Mouse (Mus musculus) heart, embryonic 12.5 days (tissue): Measurements from ENCODE around the gene Ppp1r11. TPM values are rescaled to one million over a fixed set of nuclear protein-coding genes. Genes with fewer than 3 reads are reported as not detected.

Experiments used
- ATAC-seq: fragments of 200-750 bp; cut with Nextera tagmentation; 2 replicates; pipeline ENCODE4 v1.8.0; 2017; ENCODE audit warnings: moderate TSS enrichment, moderate library complexity; ENCODE audit not compliant: insufficient number of reproducible peaks, low FRiP score
- H3K27ac ChIP-seq: fragments of 300-500 bp; sonication (generic); 2 replicates; pipeline ENCODE4 v1.5.1; 2016; ENCODE audit warnings: mild to moderate bottlenecking, moderate library complexity; ENCODE audit not compliant: poor library complexity, severe bottlenecking
- H3K27me3 ChIP-seq: fragments of 300-500 bp; sonication (generic); replicated peaks from 2 replicates; pipeline ENCODE4 v1.6.1; 2016; ENCODE audit warnings: mild to moderate bottlenecking, moderate library complexity
- H3K36me3 ChIP-seq: fragments of 300-500 bp; sonication (generic); 2 replicates; pipeline ENCODE4 v1.6.1; 2016; ENCODE audit warnings: mild to moderate bottlenecking, moderate library complexity
- H3K4me1 ChIP-seq: fragments of 300-500 bp; sonication (generic); replicated peaks from 2 replicates; pipeline ENCODE4 v1.6.1; 2016; ENCODE audit warnings: mild to moderate bottlenecking
- H3K4me2 ChIP-seq: fragments of 300-500 bp; sonication (generic); 2 replicates; pipeline ENCODE4 v1.6.1; 2016; ENCODE audit warnings: mild to moderate bottlenecking, moderate library complexity
- H3K4me3 ChIP-seq: fragments of 300-500 bp; sonication (generic); 2 replicates; pipeline ENCODE4 v1.5.1; 2016; ENCODE audit warnings: mild to moderate bottlenecking
- H3K9ac ChIP-seq: fragments of 300-500 bp; sonication (generic); 2 replicates; pipeline ENCODE4 v1.6.1; 2016; ENCODE audit warnings: mild to moderate bottlenecking, moderate library complexity
- H3K9me3 ChIP-seq: fragments of 300-500 bp; sonication (generic); replicated peaks from 2 replicates; pipeline ENCODE4 v1.6.1; 2016; ENCODE audit warnings: mild to moderate bottlenecking, moderate library complexity
- WGBS: fragments of 180-500 bp; shearing (Covaris S2); methylation state at CpG from one replicate; pipeline ENCODE4 v1.1.7; 2016; 5-methylcytosine and 5-hydroxymethylcytosine counted together
- polyA plus RNA-seq: library from polyadenylated mRNA; unstranded; fragments of >200 nt; fragmentation: Nextera tagmentation; extraction: Ambion mirVana; gene quantifications from 2 replicates; pipeline ENCODE4 v1.2.1, GENCODE M21; 2016

Gene Ppp1r11
- polyA plus RNA-seq, 1 experiment from 2014 or later = 83.8 TPM

GRCm38 (mm10) chr17:36958884-36959283 is 7.3 kb upstream of the Ppp1r11 start:
- Histone ChIP-seq H3K36me3 (peaks cover 16% of the 10 kb centered on the region; the same call in 1 of the 2 replicates), H3K4me1 (peaks cover 13% of the 10 kb centered on the region), H3K4me2 (peak overlapping the region; percentile 91), H3K27ac (peak overlapping the region; percentile 35), H3K27me3 (no peaks in the 10 kb centered on the region), H3K9ac (peak overlapping the region; percentile 75), H3K4me3 (peak overlapping the region; percentile 72), H3K9me3 (no peaks in the 10 kb centered on the region)
- no peak for ATAC-seq
- 11% methylated on average over 12 of the region's 12 CpGs for WGBS

GRCm38 (mm10) chr17:36957999-36958743 is 6.6 kb upstream of the Ppp1r11 start, which contains the start of the genes Znrd1 and Znrd1as:
TSS of gene Znrd1 (minus strand) at chr17:36958559.
TSS of gene Znrd1as (plus strand) at chr17:36958592.
- WGBS = under 1% methylated on average over 46 of the region's 46 CpGs
- no peaks in the 10 kb centered on the region for H3K9me3 ChIP-seq

GRCm38 (mm10) chr17:36953062-36953461 is 1.5 kb upstream of the Ppp1r11 start:
- no peaks in the 10 kb centered on the region for H3K27me3 ChIP-seq
- no peak overlapping the region for H3K4me2 ChIP-seq
- H3K9ac ChIP-seq = no peak overlapping the region
- peaks cover 15% of the 10 kb centered on the region for H3K4me1 ChIP-seq
- no peak overlapping the region for H3K4me3 ChIP-seq
- peaks cover 30% of the 10 kb centered on the region for H3K36me3 ChIP-seq
- WGBS = 82% methylated on average over 1 of the region's 1 CpGs
- ATAC-seq = no peak
- H3K27ac ChIP-seq = no peak overlapping the region
- H3K9me3 ChIP-seq = no peaks in the 10 kb centered on the region

More at GRCm38 (mm10) chr17:36957999-36958743, 6.6 kb upstream of the Ppp1r11 start, which contains the start of the genes Znrd1 and Znrd1as:
- Histone ChIP-seq H3K4me3 (peak within 1 kb of the TSS; percentile 72), H3K27ac (peak within 1 kb of the TSS; percentile 74), H3K36me3 (peaks cover 16% of the 10 kb centered on the region; the same call in 1 of the 2 replicates), H3K4me2 (peak within 1 kb of the TSS; percentile 91), H3K4me1 (peaks cover 13% of the 10 kb centered on the region), H3K27me3 (no peaks in the 10 kb centered on the region), H3K9ac (peak within 1 kb of the TSS; percentile 75)
- ATAC-seq = peak; percentile 98

DNA sequence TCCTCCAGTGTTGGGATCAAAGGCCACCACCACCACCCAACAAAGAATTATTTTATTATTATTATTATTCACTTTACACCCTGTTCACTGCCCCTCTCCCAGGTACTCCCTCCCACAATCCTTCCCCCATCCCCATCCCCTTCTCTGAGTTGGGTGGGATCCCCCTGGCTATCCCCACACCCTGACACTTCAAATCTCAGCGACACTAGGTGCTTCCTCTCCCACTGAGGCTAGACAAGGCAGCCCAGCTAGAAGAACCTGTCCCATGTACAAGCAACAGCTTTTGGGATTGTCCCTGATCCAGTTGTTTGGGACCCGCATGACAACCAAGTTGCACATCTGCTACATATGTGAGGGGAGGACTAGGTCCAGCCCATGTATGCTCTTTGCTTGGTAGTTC is 1.1 kb upstream of the Ppp1r11 start:
- no peak overlapping the region for H3K4me2 ChIP-seq
- no peak for ATAC-seq
- H3K4me1 ChIP-seq = peaks cover 13% of the 10 kb centered on the region
- H3K9ac ChIP-seq = no peak overlapping the region
- H3K36me3 ChIP-seq = peaks cover 30% of the 10 kb centered on the region
- 89% methylated on average over 2 of the region's 2 CpGs for WGBS
- no peak overlapping the region for H3K4me3 ChIP-seq
- no peaks in the 10 kb centered on the region for H3K27me3 ChIP-seq
- no peaks in the 10 kb centered on the region for H3K9me3 ChIP-seq
- no peak overlapping the region for H3K27ac ChIP-seq

DNA sequence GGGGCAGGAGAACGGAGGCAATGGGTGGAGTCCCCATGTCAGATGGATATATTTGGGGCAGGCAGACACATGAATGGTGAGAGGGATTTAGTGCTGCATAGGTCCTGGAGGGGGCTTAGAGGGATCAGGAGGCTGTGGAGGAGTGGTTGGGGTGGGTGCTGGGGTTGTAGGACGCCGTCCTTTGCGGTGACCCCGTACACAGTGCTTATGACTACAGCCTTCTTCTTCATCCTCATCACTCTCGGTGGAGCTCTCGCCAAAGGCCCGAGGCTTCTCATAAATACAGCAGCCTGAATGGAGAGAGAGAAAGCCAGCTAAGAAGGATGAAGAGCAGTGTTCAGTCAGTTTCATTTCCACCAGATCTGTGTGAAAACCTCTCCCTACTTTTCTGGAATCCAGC is 2.3 kb downstream of the Ppp1r11 start:
- H3K4me1 ChIP-seq = peaks cover 12% of the 10 kb centered on the region
- H3K9me3 ChIP-seq = no peaks in the 10 kb centered on the region
- no peak overlapping the region for H3K27ac ChIP-seq
- peaks cover 14% of the 10 kb centered on the region for H3K36me3 ChIP-seq
- 91% methylated on average over 8 of the region's 8 CpGs for WGBS
- no peak overlapping the region for H3K9ac ChIP-seq
- H3K4me3 ChIP-seq = no peak overlapping the region
- ATAC-seq = no peak
- peaks cover 25% of the 10 kb centered on the region for H3K27me3 ChIP-seq
- no peak overlapping the region for H3K4me2 ChIP-seq

- ATAC-seq = no peak
- H3K36me3 ChIP-seq = peaks cover 14% of the 10 kb centered on the region
- H3K4me2 ChIP-seq = no peak overlapping the region
- no peaks in the 10 kb centered on the region for H3K9me3 ChIP-seq
- H3K4me3 ChIP-seq = no peak overlapping the region
- peaks cover 35% of the 10 kb centered on the region for H3K27me3 ChIP-seq
- no peak overlapping the region for H3K27ac ChIP-seq
- H3K9ac ChIP-seq = no peak overlapping the region
- WGBS = 78% methylated on average over 1 of the region's 1 CpGs
- H3K4me1 ChIP-seq = peaks cover 14% of the 10 kb centered on the region
These were observed 3.3 kb downstream of the Ppp1r11 start for GRCm38 (mm10) chr17:36948286-36948685.

DNA sequence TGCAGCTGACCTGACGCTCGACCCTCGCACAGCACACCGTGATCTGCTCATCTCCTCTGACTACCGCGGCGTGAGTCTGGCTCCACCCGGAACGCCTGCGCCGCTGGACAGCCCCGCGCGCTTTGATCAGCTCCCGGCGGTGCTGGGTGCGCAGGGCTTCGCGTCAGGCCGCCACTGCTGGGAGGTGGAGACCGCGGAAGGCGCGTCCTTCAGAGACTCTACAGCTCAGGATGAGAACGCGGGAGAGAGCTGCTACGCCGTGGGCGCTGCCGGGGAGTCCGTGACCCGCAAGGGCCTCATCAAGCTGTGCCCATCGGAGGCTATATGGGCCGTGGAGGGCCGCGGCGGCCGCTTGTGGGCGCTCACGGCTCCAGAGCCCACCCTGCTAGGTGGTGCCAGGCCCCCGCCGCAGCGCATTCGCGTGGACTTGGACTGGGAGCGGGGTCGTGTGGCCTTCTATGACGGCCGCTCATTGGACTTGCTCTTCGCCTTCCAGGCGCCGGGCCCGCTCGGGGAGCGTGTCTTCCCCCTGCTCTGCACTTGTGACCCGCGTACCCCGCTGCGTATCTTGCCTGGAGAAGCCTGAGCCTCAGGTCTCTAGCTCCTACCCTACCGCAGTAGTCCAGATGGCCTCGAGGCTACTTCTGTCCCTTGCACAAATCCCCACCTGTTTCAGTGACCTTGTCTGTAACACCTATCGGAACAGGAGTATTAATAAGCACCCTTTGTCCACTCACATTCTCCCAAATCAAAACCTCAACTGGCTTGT is 4.3 kb downstream of the Ppp1r11 start:
- peaks cover 24% of the 10 kb centered on the region for H3K4me1 ChIP-seq
- peaks cover 14% of the 10 kb centered on the region for H3K36me3 ChIP-seq
- H3K9ac ChIP-seq = peak overlapping the region; percentile 73
- H3K4me3 ChIP-seq = peak overlapping the region; percentile 48
- no peaks in the 10 kb centered on the region for H3K9me3 ChIP-seq
- peak overlapping the region; percentile 93 for H3K4me2 ChIP-seq
- ATAC-seq = no peak
- peaks cover 46% of the 10 kb centered on the region for H3K27me3 ChIP-seq
- no peak overlapping the region for H3K27ac ChIP-seq
- WGBS = 2% methylated on average over 62 of the region's 62 CpGs

- no peaks in the 10 kb centered on the region for H3K9me3 ChIP-seq
- ATAC-seq = no peak
- 23% methylated on average over 7 of the region's 9 CpGs for WGBS
- no peak overlapping the region for H3K27ac ChIP-seq
- H3K27me3 ChIP-seq = peaks cover 69% of the 10 kb centered on the region
- peaks cover 10% of the 10 kb centered on the region for H3K36me3 ChIP-seq
- no peak overlapping the region for H3K4me2 ChIP-seq
- H3K4me3 ChIP-seq = no peak overlapping the region
- peaks cover 14% of the 10 kb centered on the region for H3K4me1 ChIP-seq
- H3K9ac ChIP-seq = no peak overlapping the region
These were observed 7.3 kb downstream of the Ppp1r11 start for GRCm38 (mm10) chr17:36944121-36944775.

GRCm38 (mm10) chr17:36943691-36944090 is 7.8 kb downstream of the Ppp1r11 start:
- no peak overlapping the region for H3K9ac ChIP-seq
- WGBS = 21% methylated on average over 5 of the region's 5 CpGs
- peaks cover 14% of the 10 kb centered on the region for H3K4me1 ChIP-seq
- H3K4me3 ChIP-seq = peak overlapping the region; percentile 49; the same call in 1 of the 2 replicates
- no peaks in the 10 kb centered on the region for H3K9me3 ChIP-seq
- no peak for ATAC-seq
- no peak overlapping the region for H3K27ac ChIP-seq
- peaks cover 5% of the 10 kb centered on the region for H3K36me3 ChIP-seq
- peaks cover 69% of the 10 kb centered on the region for H3K27me3 ChIP-seq
- H3K4me2 ChIP-seq = peak overlapping the region; percentile 75

- Histone ChIP-seq H3K4me3 (peak within 1 kb of the TSS; percentile 49), H3K27ac (no peak within 1 kb of the TSS), H3K9ac (peak within 1 kb of the TSS; percentile 42), H3K4me2 (peak within 1 kb of the TSS; percentile 75), H3K36me3 (no peaks in the 10 kb centered on the region), H3K4me1 (peaks cover 14% of the 10 kb centered on the region), H3K9me3 (no peaks in the 10 kb centered on the region), H3K27me3 (peaks cover 69% of the 10 kb centered on the region)
- ATAC-seq = no peak
- 2% methylated on average over 59 of the region's 59 CpGs for WGBS
These were observed 8.6 kb downstream of the Ppp1r11 start, which contains the start of gene Rnf39 for GRCm38 (mm10) chr17:36942791-36943471. TSS of gene Rnf39 (plus strand) at chr17:36942918.
